Mouse (Mus musculus) heart, embryonic 11.5 days (tissue): Measurements from ENCODE around the gene Esp18. TPM values are rescaled to one million over a fixed set of nuclear protein-coding genes. Genes with fewer than 3 reads are reported as not detected.

ENCODE experiments used
- ATAC-seq: fragments of 200-750 bp; cut with Nextera tagmentation; replicated peaks from 2 replicates; pipeline ENCODE4 v1.8.0; 2017; ENCODE audit warnings: moderate library complexity; ENCODE audit not compliant: insufficient number of reproducible peaks, low FRiP score, low TSS enrichment
- H3K27ac ChIP-seq: fragments of 300-500 bp; sonication (generic); 2 replicates; pipeline ENCODE4 v1.5.1; 2014; ENCODE audit warnings: mild to moderate bottlenecking, low read depth, low read length
- H3K27me3 ChIP-seq: fragments of 300-500 bp; sonication (generic); 2 replicates; pipeline ENCODE4 v1.6.1; 2014; ENCODE audit warnings: mild to moderate bottlenecking, low read length, mixed read lengths; ENCODE audit not compliant: control insufficient read depth, insufficient read depth
- H3K36me3 ChIP-seq: fragments of 300-500 bp; sonication (generic); 2 replicates; pipeline ENCODE4 v1.6.1; 2014; ENCODE audit warnings: mild to moderate bottlenecking, low read length, moderate library complexity, mixed read lengths; ENCODE audit not compliant: control insufficient read depth, insufficient read depth
- H3K4me1 ChIP-seq: fragments of 300-500 bp; sonication (generic); 2 replicates; pipeline ENCODE4 v1.6.1; 2014; ENCODE audit warnings: low read length; ENCODE audit not compliant: control insufficient read depth, insufficient read depth
- H3K4me2 ChIP-seq: fragments of 300-500 bp; sonication (generic); 2 replicates; pipeline ENCODE4 v1.6.1; 2014; ENCODE audit warnings: mild to moderate bottlenecking, moderate library complexity
- H3K4me3 ChIP-seq: fragments of 300-500 bp; sonication (generic); 2 replicates; pipeline ENCODE4 v1.5.1; 2014; ENCODE audit warnings: low read depth, low read length
- H3K9ac ChIP-seq: fragments of 300-500 bp; sonication (generic); 2 replicates; pipeline ENCODE4 v1.6.1; 2014; ENCODE audit warnings: mild to moderate bottlenecking, low read depth, low read length, moderate library complexity
- H3K9me3 ChIP-seq: fragments of 300-500 bp; sonication (generic); replicated peaks from 2 replicates; pipeline ENCODE4 v1.6.1; 2016; ENCODE audit warnings: low read length; ENCODE audit not compliant: control insufficient read depth
- WGBS: fragments of 180-500 bp; shearing (Covaris S2); extraction: QIAGEN DNeasy Blood & Tissue Kit; methylation state at CpG from one replicate; pipeline ENCODE4 v1.1.7; 2014; ENCODE audit not compliant: insufficient replicate concordance; 5-methylcytosine and 5-hydroxymethylcytosine counted together
- microRNA-seq: library from miRNA; unstranded; fragments of <30 nt; microRNA quantifications from one replicate; pipeline ENCODE4, GENCODE M21; 2016; ENCODE audit warnings: borderline number of aligned reads
- polyA plus RNA-seq: library from polyadenylated mRNA; unstranded; fragments of >200 nt; fragmentation: Nextera tagmentation; extraction: Ambion mirVana; gene quantifications from 2 replicates; pipeline ENCODE4 v1.2.1, GENCODE M21; 2014

The Esp18 gene
- polyA plus RNA-seq = not detected in 2 replicates

DNA sequence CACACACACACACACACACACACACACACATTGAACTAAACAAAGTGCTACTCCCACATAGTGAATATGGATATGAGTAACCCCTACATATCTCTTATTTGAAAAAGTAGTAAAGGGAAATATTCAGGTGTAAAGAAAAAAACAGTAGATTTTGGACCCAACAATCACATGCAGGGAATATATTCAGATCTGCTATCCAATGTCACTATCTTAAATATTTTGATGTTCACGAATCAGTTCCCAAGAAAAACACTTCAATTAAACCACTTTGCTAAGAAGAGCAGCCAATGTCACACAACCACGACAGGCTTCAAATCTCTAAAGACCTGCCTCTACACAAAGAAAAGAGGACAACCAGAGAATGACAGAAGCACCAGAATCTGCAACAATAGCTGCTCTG lies at the start of gene Esp18:
Gene Esp18, plus strand, starts transcription at position 301 of the 400 bp plus-strand sequence.
- no peak within 1 kb of the TSS for H3K4me3 ChIP-seq

GRCm38 (mm10) chr17:39363316-39363715 lies 42.8 kb upstream of the Esp18 start:
- no peak overlapping the region for H3K4me2 ChIP-seq
- no peaks in the 10 kb centered on the region for H3K36me3 ChIP-seq
- 57% methylated on average over 3 of the region's 3 CpGs for WGBS
- H3K4me1 ChIP-seq = no peaks in the 10 kb centered on the region
- ATAC-seq = no peak
- no peak overlapping the region for H3K4me3 ChIP-seq
- no peak overlapping the region for H3K9ac ChIP-seq
- H3K27ac ChIP-seq = no peak overlapping the region
- no peaks in the 10 kb centered on the region for H3K9me3 ChIP-seq
- no peaks in the 10 kb centered on the region for H3K27me3 ChIP-seq

More for the DNA sequence above, at the start of gene Esp18:
- Histone ChIP-seq H3K9me3 (no peaks in the 10 kb centered on the region), H3K4me1 (no peaks in the 10 kb centered on the region), H3K4me2 (no peak within 1 kb of the TSS), H3K27ac (no peak within 1 kb of the TSS), H3K9ac (no peak within 1 kb of the TSS), H3K27me3 (no peaks in the 10 kb centered on the region), H3K36me3 (no peaks in the 10 kb centered on the region)
- no peak for ATAC-seq
- 45% methylated on average over 2 of the region's 2 CpGs for WGBS

Small RNA genes lying within 50 kb of the gene (microRNA-seq; reads per million reads assigned to microRNA genes)
- gene Gm26429 = not detected

Other genes starting within 250 kb of the Esp18 start
- gene Esp16, start 129.8 kb downstream of the Esp18 start, polyA plus RNA-seq = not detected in 2 replicates
- not detected in 2 replicates for gene Esp15, start 234.6 kb downstream of the Esp18 start, polyA plus RNA-seq